Mouse (Mus musculus): Measurements from ENCODE around the gene Chst11.

The Chst11 gene

GRCm38 (mm10) chr10:83150587-83150986, 165.3 kb downstream of the Chst11 start:
- DNase-seq: peak in 1 of 2 experiments; percentile 16

DNA sequence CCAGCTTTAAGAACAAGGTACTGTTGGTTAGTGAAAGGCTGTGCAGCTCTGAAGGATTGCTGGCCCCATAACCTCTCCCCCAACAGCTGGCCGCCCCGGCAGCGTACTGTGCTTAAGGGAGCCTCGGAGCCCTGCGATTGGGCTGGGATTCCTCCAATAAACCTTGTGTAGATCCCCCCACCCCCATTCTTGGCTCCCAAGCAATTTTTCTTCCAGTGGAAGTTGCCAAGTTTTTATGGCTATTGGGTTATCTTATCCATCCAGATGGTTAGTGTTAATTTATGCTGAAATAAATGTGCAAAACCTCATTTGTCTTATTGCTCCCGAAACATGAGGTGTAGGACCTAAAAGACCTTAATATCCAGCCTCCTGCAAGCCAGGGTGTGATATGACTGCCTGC, 166.1 kb downstream of the Chst11 start:
- peak; percentile 21 to 52 for DNase-seq

DNA sequence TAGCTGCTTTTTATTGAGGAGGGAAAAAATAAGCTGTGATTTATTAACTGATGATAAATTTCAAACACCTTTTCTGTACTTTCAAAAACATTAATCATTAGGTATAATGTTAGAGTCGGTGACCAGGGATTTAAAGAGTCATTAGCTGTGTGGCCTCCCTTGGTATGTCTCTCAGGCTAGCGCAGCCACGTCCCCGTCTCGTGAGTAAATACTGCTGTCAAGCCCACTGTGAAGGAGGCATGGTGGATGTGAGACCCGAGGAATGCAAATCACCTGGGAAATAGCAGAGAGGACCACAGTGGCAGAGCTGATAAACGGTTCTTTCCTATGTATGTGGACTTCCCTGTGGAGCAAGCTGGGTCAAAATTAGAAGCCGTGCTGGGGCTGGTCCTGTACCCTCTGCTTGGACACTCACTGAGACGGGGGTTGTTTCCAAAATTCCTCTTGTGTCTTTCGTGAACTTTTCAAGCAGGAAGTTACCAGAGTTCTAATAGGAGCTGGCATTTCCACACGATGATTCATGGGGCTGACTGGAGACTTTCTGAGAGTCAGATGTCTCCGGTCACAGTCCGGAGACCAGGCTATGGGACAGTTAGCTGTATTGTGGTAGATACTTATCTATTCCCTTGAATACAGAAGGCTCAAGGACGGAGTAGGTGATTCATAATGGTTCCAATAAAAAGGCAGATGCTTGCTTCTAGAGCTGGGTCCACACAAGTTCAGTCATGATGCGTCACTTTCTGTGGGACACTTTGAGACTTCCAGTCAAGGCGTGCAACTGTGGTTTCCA, 166.8 kb downstream of the Chst11 start:
- DNase-seq: peak; percentile 31 to 43

GRCm38 (mm10) chr10:83152723-83153122, 167.4 kb downstream of the Chst11 start:
- DNase-seq: no peak

DNA sequence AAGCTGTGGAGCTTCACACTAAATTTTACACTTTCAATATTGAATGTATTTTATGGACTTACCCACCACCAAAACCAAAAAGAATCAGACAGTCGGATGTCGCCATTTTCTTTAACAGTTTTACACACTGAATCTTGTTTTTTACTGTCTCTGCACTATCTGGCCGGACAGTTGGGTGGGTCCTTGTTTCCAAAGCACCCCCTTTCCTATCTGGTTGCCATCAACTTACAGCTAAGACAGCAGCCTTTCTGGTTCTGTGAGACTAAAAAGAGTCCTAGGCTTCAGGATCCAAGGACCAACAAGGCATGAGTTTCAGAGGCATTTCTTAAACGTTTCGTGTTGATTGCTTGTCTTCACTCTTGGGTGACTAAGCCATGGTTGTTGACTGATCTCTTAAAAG, 168.1 kb downstream of the Chst11 start:
- DNase-seq: no peak

- no peak for DNase-seq
Measured at GRCm38 (mm10) chr10:83153887-83154286, 168.6 kb downstream of the Chst11 start.

- no peak for DNase-seq
Measured at GRCm38 (mm10) chr10:83157289-83157688, 172.0 kb downstream of the Chst11 start.

DNA sequence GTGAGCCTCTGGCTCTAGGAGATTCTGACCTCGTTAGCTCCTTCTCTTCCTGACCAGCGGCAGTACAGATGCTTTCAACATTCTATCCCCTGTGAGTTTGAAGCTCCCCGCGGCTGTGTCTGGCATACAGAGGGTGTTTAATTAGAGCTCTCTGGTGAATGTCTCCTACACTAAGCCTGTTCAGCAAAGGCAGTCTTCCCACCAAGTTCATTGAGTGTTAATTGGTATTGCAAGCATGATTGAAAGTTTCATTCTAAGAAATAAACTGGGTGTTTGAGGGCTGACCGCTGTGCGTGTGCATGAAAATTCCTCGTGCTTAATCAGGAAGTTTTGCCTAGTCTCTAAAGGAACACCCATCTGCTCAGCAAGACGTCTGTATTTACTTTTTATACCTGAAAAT, 173.0 kb downstream of the Chst11 start:
- DNase-seq: no peak

DNA sequence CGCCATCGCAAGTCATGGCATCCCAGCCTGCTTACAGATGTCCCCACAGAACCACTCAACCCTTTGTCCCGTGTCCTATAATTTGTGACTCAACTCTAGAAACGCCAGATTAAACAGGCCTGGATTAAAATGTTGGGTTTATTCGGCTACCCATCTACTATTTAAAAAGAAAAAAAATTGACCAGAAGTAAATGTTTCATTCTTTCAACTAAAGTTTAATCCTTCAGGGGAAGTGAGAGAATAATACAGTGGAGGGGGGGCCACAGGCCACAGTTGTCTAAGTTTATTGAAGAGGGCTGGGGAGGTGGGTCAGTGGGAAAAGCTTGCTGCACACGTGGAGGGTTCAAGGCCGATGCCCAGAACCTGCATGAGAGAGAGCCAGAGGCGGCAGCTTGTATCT, 173.9 kb downstream of the Chst11 start:
- DNase-seq: no peak

GRCm38 (mm10) chr10:83161656-83162365, 176.5 kb downstream of the Chst11 start:
- peak; percentile 86 to 88 for DNase-seq

GRCm38 (mm10) chr10:83163946-83164345, 178.6 kb downstream of the Chst11 start:
- DNase-seq: no peak

- DNase-seq: no peak
Measured at GRCm38 (mm10) chr10:83164901-83165435, 179.7 kb downstream of the Chst11 start.

DNA sequence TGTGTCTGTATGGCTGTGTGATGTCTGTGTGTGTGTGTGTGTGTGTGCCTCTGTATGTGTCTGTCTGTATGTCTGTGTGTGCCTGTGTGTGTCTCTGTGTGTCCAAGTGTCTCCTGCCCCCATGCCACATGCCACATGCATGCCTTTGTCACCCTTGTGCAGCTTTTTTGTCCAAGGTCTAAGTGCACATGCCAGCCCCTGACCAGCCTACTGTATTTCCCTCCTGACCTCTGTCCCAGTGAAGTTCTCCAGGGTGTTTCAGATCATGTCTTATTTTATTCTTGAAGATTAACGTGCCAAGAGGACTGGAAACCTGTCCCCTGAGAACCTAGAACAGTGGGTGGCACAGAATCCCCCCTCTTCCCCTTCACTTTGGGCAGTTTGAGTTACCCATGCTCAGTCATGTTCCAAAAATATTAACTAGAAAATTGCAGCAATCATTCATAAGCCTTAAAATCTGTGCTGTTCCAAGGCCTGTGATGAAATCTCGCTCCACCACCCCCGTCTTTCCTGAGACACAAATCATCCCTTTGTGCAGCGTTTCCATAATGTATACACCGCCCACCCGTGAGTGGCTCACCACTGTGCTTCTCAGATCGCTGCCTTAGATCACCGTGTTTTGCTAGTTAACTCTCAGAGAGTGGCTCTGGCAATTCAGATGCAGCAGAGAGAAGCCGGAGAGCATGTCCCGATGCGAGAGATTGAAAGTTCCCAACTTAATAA, 180.4 kb downstream of the Chst11 start:
- peak in 1 of 2 experiments; percentile 53 for DNase-seq

DNA sequence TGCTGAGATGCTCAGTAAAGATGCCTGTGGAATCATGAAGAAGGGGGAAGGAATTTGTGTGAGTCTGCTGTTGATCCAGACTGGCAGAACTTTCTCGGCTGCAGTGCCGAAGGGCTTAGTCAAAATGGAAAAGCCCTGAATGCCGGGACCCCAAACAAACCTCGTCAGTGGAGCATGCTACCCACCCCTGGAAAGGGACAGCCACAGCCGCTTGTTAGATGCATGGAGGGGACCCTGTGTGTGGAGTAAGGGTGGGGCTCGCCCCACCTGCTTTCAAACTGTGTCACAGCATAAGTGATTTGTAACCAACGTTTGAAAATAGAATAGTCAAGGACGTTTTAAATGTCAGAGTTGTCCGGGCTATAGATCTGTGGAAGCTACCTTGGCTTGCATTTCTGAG, 181.0 kb downstream of the Chst11 start:
- DNase-seq: no peak

DNA sequence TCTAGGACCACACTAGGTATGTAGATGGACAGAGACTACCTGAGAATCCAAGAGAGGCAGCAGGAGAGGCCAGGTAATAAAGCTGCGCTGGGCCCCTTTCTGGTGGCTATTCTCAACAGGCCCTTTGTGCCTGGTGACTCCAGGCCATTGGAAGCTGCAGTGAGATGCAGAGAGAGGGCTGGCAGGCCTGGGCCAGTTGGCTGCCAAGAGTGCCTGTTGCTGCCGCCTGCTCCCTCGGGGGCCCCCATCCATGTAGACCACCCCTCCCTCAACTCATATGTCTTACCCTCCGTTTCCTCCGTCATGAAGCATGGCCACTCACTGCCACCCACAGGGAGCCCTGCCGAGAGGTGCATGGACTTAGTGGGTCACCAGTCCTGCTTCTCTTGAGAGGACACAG, 182.2 kb downstream of the Chst11 start:
- no peak for DNase-seq

GRCm38 (mm10) chr10:83168303-83169056, 183.2 kb downstream of the Chst11 start:
- no peak for DNase-seq

GRCm38 (mm10) chr10:83169554-83169953, 184.3 kb downstream of the Chst11 start:
- no peak for DNase-seq

GRCm38 (mm10) chr10:83178151-83178550, 192.9 kb downstream of the Chst11 start:
- no peak for DNase-seq

DNA sequence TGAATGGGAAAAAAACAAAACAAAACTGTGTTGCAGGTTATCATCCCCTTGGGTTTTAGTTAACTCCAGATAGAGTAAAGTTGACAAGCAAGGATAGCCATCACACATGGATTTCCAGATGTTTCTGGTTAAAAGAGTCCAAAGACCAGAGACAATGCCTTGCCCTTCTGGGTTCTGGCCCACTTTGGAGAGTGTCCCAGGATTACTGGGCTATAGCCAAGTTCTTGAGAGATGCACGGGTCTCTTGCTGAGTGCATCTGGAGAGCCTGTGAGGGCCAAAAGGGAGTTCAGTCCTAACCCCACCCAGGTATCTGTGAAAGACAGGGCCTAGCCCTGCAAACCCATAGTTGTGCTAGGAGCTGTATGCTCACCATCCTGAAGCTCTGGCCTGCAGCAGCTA, 193.4 kb downstream of the Chst11 start:
- DNase-seq: peak in 1 of 2 experiments; percentile 62

DNA sequence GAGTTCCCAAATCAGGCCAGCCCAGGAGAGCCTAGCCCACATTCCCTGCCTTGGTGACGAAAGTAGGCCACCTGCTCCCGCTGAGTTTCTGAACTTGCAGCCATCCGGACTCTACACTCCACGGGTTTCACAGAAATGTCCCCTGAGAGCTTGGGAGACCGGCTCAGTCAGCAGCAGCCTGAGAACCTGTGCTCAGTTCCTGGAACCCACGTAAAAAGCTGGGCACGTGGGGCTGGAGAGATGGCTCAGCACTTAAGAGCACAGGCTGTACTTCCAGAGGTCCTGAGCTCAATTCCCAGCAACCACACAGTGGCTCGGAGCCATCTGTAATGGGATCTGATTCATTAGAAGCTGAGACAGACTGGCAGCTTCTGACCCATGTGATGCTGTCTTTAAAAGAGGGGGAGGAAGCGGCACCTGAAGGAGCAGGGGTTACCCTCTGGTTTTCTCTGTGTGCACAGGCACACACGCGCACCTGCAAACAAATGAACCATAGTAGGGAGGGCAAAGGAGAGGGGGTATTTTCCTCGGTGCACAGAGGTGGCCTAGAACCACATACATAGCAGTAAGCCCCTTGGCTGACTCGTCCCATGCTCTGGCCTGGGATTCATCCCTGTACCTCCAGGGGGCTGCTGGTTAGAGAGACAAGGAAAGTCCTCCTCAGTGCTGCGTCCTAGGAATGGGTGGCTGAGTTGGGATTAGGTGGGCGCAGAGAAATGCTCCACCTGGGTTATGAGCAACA, 196.7 kb downstream of the Chst11 start:
- DNase-seq: peak; percentile 43 to 68

- DNase-seq: peak; percentile 49 to 85
Measured at GRCm38 (mm10) chr10:83182573-83182960, 197.3 kb downstream of the Chst11 start.

Data from kidney, postnatal 36 days (tissue).